Comparison of ENCODE assay signal across 26 mouse cellular contexts in the genomic region with DNA sequence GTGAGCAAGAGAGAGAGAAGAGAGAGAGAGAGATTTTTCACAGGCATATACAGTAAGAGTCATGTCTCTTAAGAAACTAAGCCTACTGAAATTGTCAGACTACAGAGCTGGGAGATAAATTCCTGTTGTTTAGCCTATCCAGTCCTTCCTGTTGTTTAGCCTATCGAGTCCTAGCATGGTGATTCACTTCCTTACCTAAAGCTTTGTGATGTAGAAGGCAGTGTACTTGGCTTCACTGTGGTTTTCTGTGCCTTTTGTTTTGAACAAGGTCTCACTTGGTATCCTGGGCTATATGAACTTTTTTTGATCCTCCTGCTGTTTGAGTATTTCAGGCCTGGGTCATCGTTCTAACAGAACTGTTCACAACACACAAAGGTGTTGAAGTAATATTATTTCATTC.
"Had no signal": no experiment of that assay in that cellular context is flagged by ENCODE, and none has a peak within 500 bp of the region (broad histone marks: within the 10 kb centered on the region; RNA-seq: fewer than 3 reads in every experiment).

No protein-coding gene starts in this region.

- DNase-seq: gastrocnemius, postnatal 14 days; gastrocnemius, postnatal 36 days; heart, adult 2 months; heart, postnatal 10 days; heart, postnatal 4 days; kidney, adult 11 months; kidney, adult 2 months; kidney, adult 9 months; kidney, postnatal 14 days; kidney, postnatal 36 days; layer of hippocampus, adult 9-11 months; layer of hippocampus, postnatal 36 days; left cerebral cortex, postnatal 4 days had no signal

- H3K36me3 ChIP-seq: heart, embryonic 10.5 days; heart, embryonic 12.5 days; hindbrain, embryonic 10.5 days; hindbrain, embryonic 13.5 days; hindbrain, embryonic 15.5 days; intestine, embryonic 15.5 days; kidney, embryonic 15.5 days; limb, embryonic 13.5 days; limb, embryonic 15.5 days; liver, embryonic 12.5 days had no signal

- H3K9ac ChIP-seq: heart, embryonic 12.5 days; hindbrain, embryonic 13.5 days; hindbrain, embryonic 15.5 days; intestine, embryonic 15.5 days; kidney, embryonic 15.5 days; limb, embryonic 13.5 days; limb, embryonic 15.5 days; liver, embryonic 12.5 days; liver, embryonic 14.5 days had no signal

- H3K9me3 ChIP-seq: heart, embryonic 12.5 days; hindbrain, embryonic 10.5 days; hindbrain, embryonic 13.5 days; hindbrain, embryonic 15.5 days; intestine, embryonic 15.5 days; kidney, embryonic 15.5 days; limb, embryonic 13.5 days; limb, embryonic 15.5 days; liver, embryonic 12.5 days had no signal

- H3K27ac ChIP-seq: heart, adult 2 months; heart, embryonic 10.5 days; hindbrain, embryonic 10.5 days; hindbrain, embryonic 13.5 days; hindbrain, embryonic 15.5 days; hindbrain, postnatal 0 days; intestine, embryonic 15.5 days; kidney, embryonic 15.5 days; kidney, postnatal 0 days; limb, embryonic 13.5 days; limb, embryonic 15.5 days; liver, embryonic 12.5 days; liver, embryonic 14.5 days had no signal

- H3K4me3 ChIP-seq: heart, adult 2 months; heart, embryonic 10.5 days; heart, embryonic 12.5 days; hindbrain, embryonic 10.5 days; hindbrain, embryonic 13.5 days; hindbrain, embryonic 15.5 days; intestine, embryonic 15.5 days; kidney, embryonic 15.5 days; limb, embryonic 13.5 days; limb, embryonic 15.5 days; liver, embryonic 12.5 days had no signal

- H3K4me1 ChIP-seq: intestine, embryonic 15.5 days; liver, embryonic 12.5 days had no signal

- H3K4me2 ChIP-seq: heart, embryonic 12.5 days; hindbrain, embryonic 13.5 days; hindbrain, embryonic 15.5 days; intestine, embryonic 15.5 days; kidney, embryonic 15.5 days; limb, embryonic 13.5 days; limb, embryonic 15.5 days; liver, embryonic 12.5 days had no signal

- H3K27me3 ChIP-seq: hindbrain, embryonic 13.5 days; hindbrain, embryonic 15.5 days; intestine, embryonic 15.5 days; kidney, embryonic 15.5 days; limb, embryonic 13.5 days; limb, embryonic 15.5 days; liver, embryonic 12.5 days had no signal

- ATAC-seq: hindbrain, postnatal 0 days; intestine, embryonic 15.5 days; liver, embryonic 12.5 days had no signal
